Mouse (Mus musculus) MEL (cell line): ENCODE results near the gene Fdps. TPM values are rescaled to one million over a fixed set of nuclear protein-coding genes. Genes with fewer than 3 reads are reported as not detected.

ENCODE experiments used
- DNase-seq: peaks from one replicate; pipeline ENCODE4 v3.0.0; 2011; ENCODE audit warnings: low read depth, low spot score
- H3K27ac ChIP-seq: 2 replicates; pipeline ENCODE4 v1.5.1; 2012; ENCODE audit warnings: low read depth, mild to moderate bottlenecking, control low read depth, low read length, moderate library complexity; ENCODE audit not compliant: control insufficient read depth
- H3K27me3 ChIP-seq, 2 experiments: fragments of 150-350 bp in 1 of 2; sonication (generic) in 1 of 2; 2 replicates each; pipeline ENCODE4 v1.6.1; 2012; ENCODE audit warnings: low read length in 2 of 2, mild to moderate bottlenecking in 2 of 2, improper control_type of control experiment in 1 of 2, moderate library complexity in 1 of 2; ENCODE audit not compliant: insufficient read depth in 2 of 2, control insufficient read depth in 1 of 2
- H3K36me3 ChIP-seq, 2 experiments: 2 replicates each; pipeline ENCODE4 v1.6.1; 2012 to 2014; ENCODE audit warnings: low read length in 2 of 2, improper control_type of control experiment in 1 of 2, inconsistent platforms in 1 of 2, mild to moderate bottlenecking in 1 of 2; ENCODE audit not compliant: insufficient read depth in 2 of 2, control insufficient read depth in 1 of 2
- H3K4me1 ChIP-seq, 2 experiments: fragments of 150-350 bp in 1 of 2; sonication (generic) in 1 of 2; 2 replicates each; pipeline ENCODE4 v1.6.1; 2012; ENCODE audit warnings: low read length in 2 of 2, improper control_type of control experiment in 1 of 2, mild to moderate bottlenecking in 1 of 2; ENCODE audit not compliant: insufficient read depth in 2 of 2, control insufficient read depth in 1 of 2
- H3K4me3 ChIP-seq, 2 experiments: fragments of 150-350 bp in 1 of 2; sonication (generic) in 1 of 2; 2 replicates each; pipeline ENCODE4 v1.5.1; 2012; ENCODE audit warnings: low read depth in 2 of 2, low read length in 2 of 2, mild to moderate bottlenecking in 2 of 2, moderate library complexity in 2 of 2, control low read depth in 1 of 2, improper control_type of control experiment in 1 of 2; ENCODE audit not compliant: control insufficient read depth in 1 of 2, insufficient read depth in 1 of 2
- H3K79me2 ChIP-seq: 2 replicates; pipeline ENCODE4 v1.6.1; 2012; ENCODE audit warnings: mild to moderate bottlenecking, low read length, moderate library complexity; ENCODE audit not compliant: control insufficient read depth, poor library complexity, insufficient read depth
- H3K9ac ChIP-seq: 2 replicates; pipeline ENCODE4 v1.6.1; 2012; ENCODE audit warnings: low read depth, mild to moderate bottlenecking, control low read depth, low read length, moderate library complexity; ENCODE audit not compliant: control insufficient read depth, poor library complexity, severe bottlenecking
- H3K9me3 ChIP-seq: fragments of 150-350 bp; sonication (generic); replicated peaks from 2 replicates; pipeline ENCODE4 v1.6.1; 2012; ENCODE audit warnings: mild to moderate bottlenecking, low read length, improper control_type of control experiment, moderate library complexity; ENCODE audit not compliant: insufficient read depth
- GABPA ChIP-seq: IDR thresholded peaks from 2 replicates; pipeline ENCODE4 v1.6.1; 2012; ENCODE audit warnings: low read depth, mild to moderate bottlenecking, inconsistent platforms, low read length, improper control_type of control experiment, moderate library complexity
- JUND ChIP-seq: IDR thresholded peaks from 2 replicates; pipeline ENCODE4 v1.6.1; 2011; ENCODE audit warnings: low read depth, mild to moderate bottlenecking, improper control_type of control experiment, low read length
- MAZ ChIP-seq: IDR thresholded peaks from 2 replicates; pipeline ENCODE4 v1.6.1; 2012; ENCODE audit warnings: low read depth, mild to moderate bottlenecking, inconsistent platforms, low read length, improper control_type of control experiment
- NELFE ChIP-seq: IDR thresholded peaks from 2 replicates; pipeline ENCODE4 v1.6.1; 2011; ENCODE audit warnings: low read depth, low read length, improper control_type of control experiment
- POLR2AphosphoS2 ChIP-seq: IDR thresholded peaks from 2 replicates; pipeline ENCODE4 v1.6.1; 2011; ENCODE audit warnings: low read length, improper control_type of control experiment
- POLR2AphosphoS5 ChIP-seq: IDR thresholded peaks from 2 replicates; pipeline ENCODE4 v1.6.1; 2012; ENCODE audit warnings: low read depth, borderline replicate concordance, mild to moderate bottlenecking, inconsistent platforms, low read length, moderate library complexity, mixed read lengths
- SMC3 ChIP-seq: IDR thresholded peaks from 2 replicates; pipeline ENCODE4 v1.6.1; 2011; ENCODE audit warnings: low read depth, low read length, improper control_type of control experiment
- TAL1 ChIP-seq: IDR thresholded peaks from 2 replicates; pipeline ENCODE4 v1.6.1; 2012; ENCODE audit warnings: mild to moderate bottlenecking, inconsistent platforms, low read length, moderate library complexity, mixed read lengths
- TCF12 ChIP-seq: IDR thresholded peaks from 2 replicates; pipeline ENCODE4 v1.6.1; 2014; ENCODE audit warnings: low read depth, mild to moderate bottlenecking, inconsistent platforms, low read length, improper control_type of control experiment, moderate library complexity
- ZC3H11A ChIP-seq: IDR thresholded peaks from 2 replicates; pipeline ENCODE4 v1.6.1; 2012; ENCODE audit warnings: low read depth, mild to moderate bottlenecking, inconsistent platforms, low read length, improper control_type of control experiment
- polyA plus RNA-seq, 2 experiments: library from polyadenylated mRNA; stranded (reverse) in 1 of 2; unstranded in 1 of 2; fragments of >175 nt in 1 of 2; fragments of >200 nt in 1 of 2; gene quantifications; 2 replicates each; pipeline versions ENCODE4 v1.2.1 to v1.2.4; 2012; ENCODE audit warnings: low replicate concordance in 2 of 2, low read depth in 1 of 2; ENCODE audit not compliant: insufficient read length in 2 of 2, insufficient read depth in 1 of 2, missing spikeins in 1 of 2
- total RNA-seq: library from RNA; depleted of rRNA; stranded (reverse); fragments of 300-350 nt; gene quantifications from 2 replicates; pipeline ENCODE4 v1.2.3, GENCODE M21; 2012; rRNA removed

The Fdps gene
- total and polyA plus RNA-seq, 3 experiments = 226 to 267 TPM; not detected in 1

DNA sequence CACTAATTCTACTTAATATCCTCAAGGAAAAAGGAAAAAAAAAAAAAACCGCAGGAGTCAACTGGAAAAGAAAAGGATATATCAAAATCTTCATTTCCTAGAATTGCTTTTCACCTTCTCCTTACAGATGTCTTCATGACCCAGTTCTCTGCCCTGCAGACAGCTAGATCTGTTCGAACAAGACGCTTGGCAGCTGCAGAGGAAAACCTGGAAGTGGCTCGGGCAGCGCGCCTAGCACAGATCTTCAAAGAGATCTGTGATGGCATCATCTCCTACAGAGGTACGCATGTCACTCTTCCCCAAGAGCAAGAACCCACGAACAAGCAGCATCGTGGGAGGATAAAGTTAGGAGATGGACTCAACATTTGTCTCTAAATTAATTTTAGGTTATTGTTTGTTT lies 43.4 kb downstream of the Fdps start:
- no peak for DNase-seq
- Histone ChIP-seq H3K9me3 (no peaks in the 10 kb centered on the region), H3K9ac (no peak overlapping the region), H3K27ac (no peak overlapping the region), H3K36me3 (peaks cover 0 to 75% of the 10 kb centered on the region in 2 experiments; a peak in 2 of 4 replicates), H3K4me1 (no peaks in the 10 kb centered on the region), H3K79me2 (no peaks in the 10 kb centered on the region), H3K27me3 (no peaks in the 10 kb centered on the region), H3K4me3 (no peak overlapping the region)
- TF ChIP-seq POLR2AphosphoS2 (no peak), TCF12 (no peak), JUND (no peak), GABPA (no peak), POLR2AphosphoS5 (no peak), TAL1 (no peak), SMC3 (no peak), ZC3H11A (no peak), NELFE (no peak), MAZ (no peak)

Other genes starting within 250 kb of the Fdps start
- 70.6 and 82.6 TPM in 2 replicates for gene Msto1, start 188.0 kb downstream of the Fdps start, total RNA-seq
- 100 to 1,000 TPM in 1 of 2 experiments, not detected in 1; 101 TPM for gene Msto1, start 188.0 kb downstream of the Fdps start, polyA plus RNA-seq
- 9.6 and 10.3 TPM in 2 replicates for gene Ash1l, start 151.3 kb downstream of the Fdps start, total RNA-seq
- gene Ash1l, start 151.3 kb downstream of the Fdps start, polyA plus RNA-seq = 10 to 100 TPM; 12.8 to 22.2 TPM
- gene Dap3, start 150.8 kb downstream of the Fdps start, total RNA-seq = 192 and 247 TPM in 2 replicates
- 100 to 1,000 TPM in 1 of 2 experiments, not detected in 1; 293 TPM for gene Dap3, start 150.8 kb downstream of the Fdps start, polyA plus RNA-seq
- gene Rusc1, start 8.6 kb downstream of the Fdps start, total RNA-seq = 32.2 and 40.8 TPM in 2 replicates
- 10 to 100 TPM in 1 of 2 experiments, not detected in 1; 58.9 TPM for gene Rusc1, start 8.6 kb downstream of the Fdps start, polyA plus RNA-seq
- not detected in 2 replicates for gene Gm43738, start 860 bp downstream of the Fdps start, total RNA-seq
- gene Gm43738, start 860 bp downstream of the Fdps start, polyA plus RNA-seq = not detected
- 41.1 and 53.2 TPM in 2 replicates for gene Pklr, start 34.2 kb upstream of the Fdps start, total RNA-seq
- 100 to 1,000 TPM; 133 to 185 TPM for gene Pklr, start 34.2 kb upstream of the Fdps start, polyA plus RNA-seq
- gene Hcn3, start 58.2 kb upstream of the Fdps start, total RNA-seq = 4.0 TPM in 2 replicates
- gene Hcn3, start 58.2 kb upstream of the Fdps start, polyA plus RNA-seq = 1 to 10 TPM in 1 of 2 experiments, not detected in 1; 7.4 TPM
- 27.5 and 28.2 TPM in 2 replicates for gene Clk2, start 62.8 kb upstream of the Fdps start, total RNA-seq
- 100 to 1,000 TPM in 1 of 2 experiments, 10 to 100 TPM in 1; 83.6 to 138 TPM for gene Clk2, start 62.8 kb upstream of the Fdps start, polyA plus RNA-seq
- 78.1 and 101 TPM in 2 replicates for gene Scamp3, start 75.5 kb upstream of the Fdps start, total RNA-seq
- gene Scamp3, start 75.5 kb upstream of the Fdps start, polyA plus RNA-seq = 100 to 1,000 TPM in 1 of 2 experiments, not detected in 1; 287 TPM
- gene Fam189b, start 81.2 kb upstream of the Fdps start, total RNA-seq = 6.2 and 7.0 TPM in 2 replicates
- gene Fam189b, start 81.2 kb upstream of the Fdps start, polyA plus RNA-seq = 10 to 100 TPM in 1 of 2 experiments, not detected in 1; 35.3 TPM
- 42.8 and 49.1 TPM in 2 replicates for gene Gba, start 101.0 kb upstream of the Fdps start, total RNA-seq
- 10 to 100 TPM in 1 of 2 experiments, not detected in 1; 55.0 TPM for gene Gba, start 101.0 kb upstream of the Fdps start, polyA plus RNA-seq
- 1.8 and 3.4 TPM in 2 replicates for gene Thbs3, start 113.2 kb upstream of the Fdps start, total RNA-seq
- gene Thbs3, start 113.2 kb upstream of the Fdps start, polyA plus RNA-seq = 1 to 10 TPM in 1 of 2 experiments, not detected in 1; 4.9 TPM
- 312 and 314 TPM in 2 replicates for gene Mtx1, start 125.1 kb upstream of the Fdps start, total RNA-seq
- gene Mtx1, start 125.1 kb upstream of the Fdps start, polyA plus RNA-seq = 100 to 1,000 TPM in 1 of 2 experiments, not detected in 1; 369 TPM
- gene Muc1, start 127.1 kb upstream of the Fdps start, total RNA-seq = 0.04 and 0.13 TPM in 2 replicates
- gene Muc1, start 127.1 kb upstream of the Fdps start, polyA plus RNA-seq = 1 to 10 TPM in 1 of 2 experiments, not detected in 1; 1.1 TPM
- 171 and 180 TPM in 2 replicates for gene Krtcap2, start 144.0 kb upstream of the Fdps start, total RNA-seq
- gene Krtcap2, start 144.0 kb upstream of the Fdps start, polyA plus RNA-seq = 100 to 1,000 TPM in 1 of 2 experiments, not detected in 1; 497 TPM
- gene Trim46, start 144.3 kb upstream of the Fdps start, total RNA-seq = 2.4 and 3.3 TPM in 2 replicates
- gene Trim46, start 144.3 kb upstream of the Fdps start, polyA plus RNA-seq = 1 to 10 TPM in 1 of 2 experiments, not detected in 1; 7.7 TPM
- 246 and 271 TPM in 2 replicates for gene Dpm3, start 157.4 kb upstream of the Fdps start, total RNA-seq
- 100 to 1,000 TPM in 1 of 2 experiments, not detected in 1; 237 TPM for gene Dpm3, start 157.4 kb upstream of the Fdps start, polyA plus RNA-seq
- gene Slc50a1, start 168.6 kb upstream of the Fdps start, total RNA-seq = 17.2 and 22.5 TPM in 2 replicates
- gene Slc50a1, start 168.6 kb upstream of the Fdps start, polyA plus RNA-seq = 10 to 100 TPM in 1 of 2 experiments, not detected in 1; 45.9 TPM
- gene Efna1, start 179.2 kb upstream of the Fdps start, total RNA-seq = not detected in 2 replicates
- not detected for gene Efna1, start 179.2 kb upstream of the Fdps start, polyA plus RNA-seq
- gene Efna3, start 221.0 kb upstream of the Fdps start, total RNA-seq = 0.54 and 0.78 TPM in 2 replicates
- gene Efna3, start 221.0 kb upstream of the Fdps start, polyA plus RNA-seq = 1 to 10 TPM in 1 of 2 experiments, not detected in 1; 1.2 TPM
- 1.4 and 1.9 TPM in 2 replicates for gene Efna4, start 236.1 kb upstream of the Fdps start, total RNA-seq
- gene Efna4, start 236.1 kb upstream of the Fdps start, polyA plus RNA-seq = 1 to 10 TPM in 1 of 2 experiments, not detected in 1; 4.5 TPM
- gene Adam15, start 248.0 kb upstream of the Fdps start, total RNA-seq = 15.3 and 16.9 TPM in 2 replicates
- 10 to 100 TPM in 1 of 2 experiments, not detected in 1; 43.2 TPM for gene Adam15, start 248.0 kb upstream of the Fdps start, polyA plus RNA-seq